Comparison of ENCODE assay signal across 20 mouse cellular contexts in genomic region chr6:90799116-90799515, GRCm38 (mm10).
A peak's percentile ranks its signal among the peaks of the same experiment; 100 is the strongest.
DNase-seq lines count a peak whose midpoint lies in the region; ATAC-seq lines count a peak whose summit lies in the region.
"Had no signal": no experiment of that assay in that cellular context is flagged by ENCODE, and none has a peak within 500 bp of the region (broad histone marks: within the 10 kb centered on the region; RNA-seq: fewer than 3 reads in every experiment).

No protein-coding gene starts in this region.

- H3K9ac ChIP-seq in heart, embryonic 15.5 days = no peak overlapping the region
- H3K9ac ChIP-seq in forebrain, embryonic 15.5 days (replicated peaks) = no peak overlapping the region
- H3K9ac ChIP-seq: forebrain, postnatal 0 days; liver, embryonic 13.5 days; neural tube, embryonic 13.5 days had no signal

- peaks cover 43% of the 10 kb centered on the region for H3K4me1 ChIP-seq in heart, embryonic 15.5 days (replicated peaks)
- peaks cover 11% of the 10 kb centered on the region for H3K4me1 ChIP-seq in forebrain, embryonic 15.5 days
- H3K4me1 ChIP-seq: embryonic facial prominence, embryonic 10.5 days; liver, embryonic 13.5 days had no signal

- ATAC-seq in heart, embryonic 15.5 days (replicated peaks; ENCODE audit: insufficient number of reproducible peaks, insufficient read depth, low FRiP score, low read depth) = peak; percentile 32; the same call in 1 of the 2 replicates
- ATAC-seq in megakaryocyte progenitor cell, adult 5-6 weeks (replicated peaks; ENCODE audit: poor library complexity) = no peak
- no peak for ATAC-seq in forebrain, embryonic 15.5 days (replicated peaks)
- ATAC-seq: forebrain, postnatal 0 days; lung, postnatal 0 days had no signal

- H3K27ac ChIP-seq in heart, embryonic 15.5 days = peak overlapping the region; percentile 58
- H3K27ac ChIP-seq in forebrain, embryonic 15.5 days (replicated peaks) = no peak overlapping the region
- H3K27ac ChIP-seq: embryonic facial prominence, embryonic 10.5 days; liver, embryonic 13.5 days; neural tube, embryonic 13.5 days had no signal

- 67% methylated on average over 1 of the region's 1 CpGs for WGBS in heart, embryonic 15.5 days
- WGBS in forebrain, embryonic 15.5 days = 85% methylated on average over 1 of the region's 1 CpGs

- H3K27me3 ChIP-seq in heart, embryonic 15.5 days = no peaks in the 10 kb centered on the region
- H3K27me3 ChIP-seq in forebrain, embryonic 15.5 days = no peaks in the 10 kb centered on the region
- H3K27me3 ChIP-seq: liver, embryonic 13.5 days; neural tube, embryonic 13.5 days had no signal

- H3K4me3 ChIP-seq in heart, embryonic 15.5 days = no peak overlapping the region
- no peak overlapping the region for H3K4me3 ChIP-seq in forebrain, embryonic 15.5 days
- H3K4me3 ChIP-seq: embryonic facial prominence, embryonic 10.5 days; erythroblast, embryonic 14.5 days; liver, embryonic 13.5 days; megakaryocyte, embryonic 14.5 days; neural tube, embryonic 13.5 days had no signal

- no peak overlapping the region for H3K4me2 ChIP-seq in heart, embryonic 15.5 days
- no peak overlapping the region for H3K4me2 ChIP-seq in forebrain, embryonic 15.5 days (replicated peaks)
- H3K4me2 ChIP-seq: liver, embryonic 13.5 days; neural tube, embryonic 13.5 days had no signal

- DNase-seq in heart, adult 8-10 months (ENCODE audit: low spot score) = no peak
- DNase-seq in brain, adult 2 months (ENCODE audit: low read depth, low spot score) = peak; percentile 99
- peak; percentile 96 to 99 for DNase-seq in cerebellum, adult 18-20 months
- peak; percentile 61 to 84 for DNase-seq in layer of hippocampus, adult 18-20 months (ENCODE audit: low spot score in 2 of 2)
- DNase-seq: adrenal gland, postnatal 14 days; forebrain, postnatal 0 days; gastrocnemius, postnatal 14 days; kidney, adult 8-10 months; liver, embryonic 13.5 days; right cerebral cortex, postnatal 4 days; thymus, adult 18-20 months had no signal

- H3K9me3 ChIP-seq in heart, embryonic 15.5 days (replicated peaks) = no peaks in the 10 kb centered on the region
- no peaks in the 10 kb centered on the region for H3K9me3 ChIP-seq in forebrain, embryonic 15.5 days
- H3K9me3 ChIP-seq: embryonic facial prominence, embryonic 10.5 days; G1E; liver, embryonic 13.5 days; neural tube, embryonic 13.5 days had no signal

- H3K36me3 ChIP-seq in heart, embryonic 15.5 days = no peaks in the 10 kb centered on the region
- H3K36me3 ChIP-seq in forebrain, embryonic 15.5 days = no peaks in the 10 kb centered on the region
- H3K36me3 ChIP-seq: embryonic facial prominence, embryonic 10.5 days; G1E; liver, embryonic 13.5 days; neural tube, embryonic 13.5 days had no signal
